Mouse (Mus musculus) left cerebral cortex, adult 2 months (tissue): ENCODE measurements at regions not wholly inside any gene's neighbourhood (a gene's known extent, or its start where the extent isn't known, plus 50 kb on each side); places are given as distances from the start of the nearest gene placed in this dataset.

Experiments
- DNase-seq, 2 experiments: peaks; one replicate each; pipeline ENCODE4 v3.0.0; 2021 to 2022; ENCODE audit warnings: low spot score in 2 of 2, mixed read lengths in 1 of 2; ENCODE audit errors: extremely low spot score in 1 of 2
- H3K27ac ChIP-seq: fragments of 200-600 bp; 2 replicates; pipeline ENCODE4 v1.8.1; 2022
- H3K4me3 ChIP-seq: fragments of 200-600 bp; 2 replicates; pipeline ENCODE4 v1.8.1; 2022
- CTCF ChIP-seq: fragments of 200-600 bp; IDR thresholded peaks from 2 replicates; pipeline ENCODE4 v1.8.1; 2022; ENCODE audit warnings: antibody characterized with exemption, mild to moderate bottlenecking, moderate library complexity
- intact Hi-C: fragments of 180-260 bp; cut with DNase I; formaldehyde crosslinking; loops from one replicate; pipeline ENCODE4 v1.15.1; 2025
- microRNA-seq, 2 experiments: library from miRNA; unstranded; fragments of <30 nt; microRNA quantifications; one replicate each; pipeline ENCODE4 v1.2.0; 2021

- intact Hi-C loops: no loop called here
- DNase-seq: no peak
- H3K4me3 ChIP-seq: no peak overlapping the region
- no peak overlapping the region for H3K27ac ChIP-seq
- no peak for TF ChIP-seq CTCF
Observed at GRCm38 (mm10) chr7:115378836-115379235, 635.3 kb downstream of the Insc start.

GRCm38 (mm10) chr7:115379600-115379999, 636.1 kb downstream of the Insc start:
- intact Hi-C loops: no loop called here
- no peak for DNase-seq
- TF ChIP-seq CTCF: no peak
- Histone ChIP-seq H3K4me3 (no peak overlapping the region), H3K27ac (no peak overlapping the region)

GRCm38 (mm10) chr7:115380989-115381610, 637.6 kb downstream of the Insc start:
- Histone ChIP-seq H3K4me3 (no peak overlapping the region), H3K27ac (no peak overlapping the region)
- intact Hi-C loops: no loop called here
- TF ChIP-seq CTCF: no peak
- no peak for DNase-seq

GRCm38 (mm10) chr7:115382876-115383275, 639.4 kb downstream of the Insc start:
- no peak for DNase-seq
- intact Hi-C loops: no loop called here
- no peak overlapping the region for H3K27ac ChIP-seq
- H3K4me3 ChIP-seq: no peak overlapping the region
- no peak for TF ChIP-seq CTCF

- DNase-seq: no peak
- Histone ChIP-seq H3K4me3 (no peak overlapping the region), H3K27ac (peak overlapping the region; percentile 51; the same call in 1 of the 2 replicates)
- intact Hi-C loops: no loop called here
- TF ChIP-seq CTCF: no peak
Observed at GRCm38 (mm10) chr7:115388874-115389273, 645.4 kb downstream of the Insc start.

GRCm38 (mm10) chr7:115392520-115392919, 646.1 kb downstream of the Sox6 start:
- no peak for DNase-seq
- TF ChIP-seq CTCF: no peak
- intact Hi-C loops: no loop called here
- Histone ChIP-seq H3K27ac (no peak overlapping the region), H3K4me3 (no peak overlapping the region)

- Histone ChIP-seq H3K4me3 (no peak overlapping the region), H3K27ac (no peak overlapping the region)
- intact Hi-C loops: no loop called here
- TF ChIP-seq CTCF: no peak
- no peak for DNase-seq
Observed at GRCm38 (mm10) chr7:115398202-115398601, 640.4 kb downstream of the Sox6 start.

GRCm38 (mm10) chr7:115399461-115399860, 639.1 kb downstream of the Sox6 start:
- no peak overlapping the region for H3K27ac ChIP-seq
- H3K4me3 ChIP-seq: no peak overlapping the region
- intact Hi-C loops: no loop called here
- DNase-seq: no peak
- TF ChIP-seq CTCF: no peak

GRCm38 (mm10) chr7:115407889-115408288, 630.7 kb downstream of the Sox6 start:
- no peak for DNase-seq
- Histone ChIP-seq H3K4me3 (no peak overlapping the region), H3K27ac (no peak overlapping the region)
- TF ChIP-seq CTCF: no peak
- intact Hi-C loops: no loop called here

- Histone ChIP-seq H3K4me3 (no peak overlapping the region), H3K27ac (no peak overlapping the region)
- no peak for DNase-seq
- TF ChIP-seq CTCF: no peak
- intact Hi-C loops: no loop called here
Observed at GRCm38 (mm10) chr7:115408915-115409314, 629.7 kb downstream of the Sox6 start.

- no peak for DNase-seq
Observed at GRCm38 (mm10) chr7:115410501-115411230, 627.9 kb downstream of the Sox6 start.

GRCm38 (mm10) chr7:115411456-115411855, 627.1 kb downstream of the Sox6 start:
- intact Hi-C loops: no loop called here
- H3K27ac ChIP-seq: no peak overlapping the region
- no peak overlapping the region for H3K4me3 ChIP-seq
- TF ChIP-seq CTCF: no peak
- no peak for DNase-seq

More at GRCm38 (mm10) chr7:115410501-115411230, 627.9 kb downstream of the Sox6 start:
- intact Hi-C loops: no loop called here
- Histone ChIP-seq H3K4me3 (no peak overlapping the region), H3K27ac (no peak overlapping the region)
- TF ChIP-seq CTCF: no peak

GRCm38 (mm10) chr7:115415147-115415561, 623.4 kb downstream of the Sox6 start:
- no peak for DNase-seq
- intact Hi-C loops: no loop called here
- TF ChIP-seq CTCF: no peak
- no peak overlapping the region for H3K27ac ChIP-seq
- H3K4me3 ChIP-seq: no peak overlapping the region

Small RNAs in the stretch of these regions (microRNA-seq; reads per million reads assigned to microRNA genes)
- 0 reads per million in 2 experiments for gene Gm27684
